Mouse (Mus musculus) thymus, postnatal 25 days (tissue): Measurements from ENCODE around the gene Atg101.
A peak's percentile ranks its signal among the peaks of the same experiment; 100 is the strongest.

Source experiments
- DNase-seq: peaks from one replicate; pipeline ENCODE4 v3.0.0; 2022

The Atg101 gene

DNA sequence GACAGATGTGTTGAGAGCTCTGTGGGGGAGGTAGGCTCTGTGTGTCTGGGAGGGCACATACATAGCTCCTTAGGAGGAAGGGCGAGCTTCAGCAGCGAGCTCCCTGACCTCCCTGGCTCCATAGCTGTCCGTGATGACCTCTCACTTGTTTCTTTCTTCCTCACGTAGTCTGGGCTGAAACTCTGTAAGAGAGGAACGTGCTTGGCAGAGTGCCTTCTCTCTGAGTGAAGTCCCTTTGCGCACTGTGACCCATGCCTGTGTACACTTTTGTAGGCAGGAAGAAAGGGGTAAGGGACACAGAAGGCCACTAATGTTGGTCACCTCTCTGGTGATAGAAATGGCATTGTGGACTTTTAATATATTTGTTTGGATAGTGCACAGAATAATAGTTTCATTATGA is 3.3 kb downstream of the Atg101 start:
- no peak for DNase-seq

DNA sequence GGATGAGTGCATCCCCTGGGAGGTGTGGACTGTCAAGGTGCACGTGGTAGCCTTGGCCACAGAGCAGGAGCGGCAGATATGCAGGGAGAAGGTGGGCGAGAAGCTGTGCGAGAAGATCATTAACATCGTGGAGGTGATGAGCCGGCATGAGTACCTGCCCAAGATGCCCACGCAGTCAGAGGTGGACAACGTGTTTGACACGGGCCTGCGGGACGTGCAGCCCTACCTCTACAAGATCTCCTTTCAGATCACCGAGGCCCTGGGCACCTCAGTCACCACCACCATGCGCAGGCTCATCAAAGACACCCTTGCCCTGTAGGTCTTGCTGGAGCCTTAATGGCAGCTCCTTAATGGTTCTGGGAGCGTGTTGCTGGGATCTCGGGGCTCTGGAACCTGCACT is 6.3 kb downstream of the Atg101 start:
- no peak for DNase-seq

DNA sequence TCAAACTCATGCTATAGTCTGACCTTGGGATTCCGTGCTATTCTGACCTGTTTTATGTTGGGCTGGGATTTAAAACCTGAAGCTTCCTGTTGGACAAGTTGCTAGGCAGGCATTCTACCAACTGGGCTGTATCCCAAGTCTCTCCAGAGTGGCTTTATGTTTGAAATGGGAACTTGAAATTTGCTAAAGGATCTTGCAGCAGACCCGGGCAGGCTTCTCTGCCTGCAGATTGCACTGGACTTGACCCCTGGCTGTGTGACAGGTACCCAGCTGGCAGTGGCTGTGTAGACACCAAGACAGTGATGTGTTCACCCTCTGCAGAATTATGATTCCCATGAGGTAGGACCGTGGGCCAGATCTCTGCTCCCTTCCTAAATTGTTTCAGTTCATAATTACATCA is 7.9 kb downstream of the Atg101 start:
- DNase-seq = no peak

DNA sequence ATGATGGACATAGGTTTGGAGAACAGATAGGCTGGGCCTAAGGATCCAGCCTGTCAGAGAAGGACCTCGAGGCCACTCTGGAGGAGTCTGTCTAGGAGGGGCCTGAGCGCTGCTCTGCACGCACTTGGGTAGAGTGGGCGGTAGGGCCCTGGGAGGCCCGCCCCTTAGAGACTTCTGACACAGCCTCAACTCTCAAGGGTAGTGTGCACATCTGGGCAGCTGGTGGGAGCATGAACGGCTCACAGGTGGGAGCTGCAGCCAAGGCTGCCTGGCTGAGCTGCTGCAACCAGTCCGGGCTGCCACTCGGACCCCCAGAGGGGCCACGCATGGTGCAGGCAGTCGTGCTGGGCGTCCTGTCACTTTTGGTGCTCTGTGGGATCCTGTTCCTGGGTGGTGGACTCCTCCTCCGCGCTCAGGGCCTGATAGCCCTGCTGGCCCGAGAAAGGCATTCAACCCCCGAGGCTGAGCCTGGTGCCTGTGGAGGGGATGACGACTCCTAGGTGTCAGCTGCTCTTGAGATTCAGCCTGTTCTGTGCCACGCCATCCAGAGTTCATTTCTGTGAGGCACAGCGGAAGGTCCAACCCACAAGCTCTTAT is 9.1 kb downstream of the Atg101 start, which contains the start of gene 6030408B16Rik:
TSS of gene 6030408B16Rik (plus strand) at position 188 of the 597 bp plus-strand sequence.
- DNase-seq = no peak

DNA sequence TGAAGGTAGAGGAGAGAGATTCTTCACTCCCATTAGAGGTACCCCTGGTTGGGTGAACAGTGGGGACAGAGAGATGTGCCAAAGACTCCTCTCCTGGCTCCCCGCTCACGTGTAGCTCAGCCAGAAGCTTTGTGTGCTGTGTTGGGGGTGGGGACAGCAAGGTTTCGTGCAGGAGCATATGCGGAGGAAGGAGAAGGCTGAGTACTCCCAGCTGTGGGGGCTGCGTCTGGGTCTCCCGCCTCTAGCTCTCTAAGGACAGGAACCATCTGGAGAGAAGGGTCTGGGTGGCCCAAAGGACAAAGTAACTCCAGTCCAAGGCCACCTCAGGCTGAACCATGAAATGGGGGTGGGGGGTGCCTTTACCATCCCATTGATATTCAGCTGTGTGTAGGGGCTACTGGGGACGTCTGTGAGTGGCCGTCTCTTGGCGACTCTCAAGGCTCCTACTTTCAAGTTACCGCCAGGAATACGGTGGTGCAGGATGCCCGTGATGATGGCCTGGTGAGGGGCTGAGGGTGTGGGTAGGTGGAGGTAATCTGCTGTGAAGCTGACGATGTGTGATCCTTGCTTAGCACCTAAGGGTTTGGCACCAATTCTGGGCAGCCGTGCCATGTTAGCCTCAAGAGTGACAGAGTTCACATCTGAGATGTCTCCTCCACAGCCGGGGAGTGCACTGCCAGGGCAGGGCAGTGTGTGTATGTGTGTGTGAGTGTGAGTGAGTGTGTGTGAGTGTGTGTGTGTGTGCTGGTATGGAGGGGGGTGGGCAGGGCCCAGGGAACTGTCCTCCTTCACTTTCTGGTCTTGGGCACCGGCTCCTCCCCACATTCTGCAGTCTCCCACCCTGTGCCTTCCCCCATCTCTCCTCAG is 10.2 kb downstream of the Atg101 start:
- DNase-seq = no peak

DNA sequence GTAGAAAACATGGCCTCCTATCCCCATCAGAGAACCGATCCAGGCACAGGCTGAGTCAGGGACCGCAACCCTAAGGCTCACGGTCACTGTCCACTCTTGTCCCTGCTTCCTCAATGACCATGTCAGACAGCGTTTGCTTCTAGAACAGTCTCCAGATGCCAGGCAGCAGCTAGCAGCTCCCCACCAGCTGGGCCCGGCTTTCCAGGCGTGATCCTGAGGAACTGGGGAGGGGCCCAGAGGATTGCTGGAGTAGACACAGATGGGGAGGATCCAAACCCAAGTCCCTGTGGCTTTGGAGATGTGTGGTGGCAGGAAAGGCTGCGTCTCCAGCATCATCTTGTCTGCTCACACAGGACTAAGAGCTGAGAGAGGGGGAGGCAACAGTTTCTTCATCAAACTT is 11.0 kb downstream of the Atg101 start:
- DNase-seq = no peak

DNA sequence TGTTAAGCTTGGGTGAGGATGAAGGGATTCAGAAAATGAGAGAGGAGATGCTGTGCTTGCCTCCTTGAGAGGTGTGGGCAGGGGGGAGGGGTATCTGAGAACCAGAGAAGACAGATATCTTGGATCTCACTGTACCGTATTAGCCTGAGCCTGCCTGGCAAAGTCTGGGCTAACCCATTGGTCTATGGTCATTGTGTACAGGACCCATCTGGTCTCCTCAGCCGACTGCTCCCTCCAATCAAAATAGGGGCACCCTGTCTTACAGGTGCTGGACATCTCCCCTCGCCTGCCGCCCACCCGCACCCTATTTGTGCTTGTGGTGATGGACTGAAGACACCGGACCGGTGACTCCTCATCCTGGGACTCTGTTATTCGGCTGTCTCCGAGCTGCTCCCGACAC is 11.5 kb downstream of the Atg101 start:
- no peak for DNase-seq

DNA sequence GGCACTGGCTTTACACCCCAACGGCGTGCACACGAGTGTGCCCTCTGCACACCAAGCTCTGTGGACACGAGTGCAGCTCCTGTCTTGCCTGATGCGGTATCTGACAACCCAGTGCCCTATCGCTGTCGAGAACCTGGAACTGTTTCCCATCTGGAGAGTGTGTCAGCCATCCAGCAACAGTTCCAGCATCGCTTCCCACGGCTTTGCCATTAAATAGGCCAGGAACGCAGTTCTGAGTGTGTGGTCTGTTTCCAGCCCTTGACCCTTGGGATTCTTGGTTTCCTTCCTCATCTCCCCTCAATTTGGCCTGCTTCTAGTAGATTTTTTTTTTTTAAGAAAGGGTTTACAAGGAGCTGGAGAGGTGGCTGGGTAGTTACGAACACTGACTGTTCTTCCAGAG is 12.0 kb downstream of the Atg101 start:
- DNase-seq = no peak

DNA sequence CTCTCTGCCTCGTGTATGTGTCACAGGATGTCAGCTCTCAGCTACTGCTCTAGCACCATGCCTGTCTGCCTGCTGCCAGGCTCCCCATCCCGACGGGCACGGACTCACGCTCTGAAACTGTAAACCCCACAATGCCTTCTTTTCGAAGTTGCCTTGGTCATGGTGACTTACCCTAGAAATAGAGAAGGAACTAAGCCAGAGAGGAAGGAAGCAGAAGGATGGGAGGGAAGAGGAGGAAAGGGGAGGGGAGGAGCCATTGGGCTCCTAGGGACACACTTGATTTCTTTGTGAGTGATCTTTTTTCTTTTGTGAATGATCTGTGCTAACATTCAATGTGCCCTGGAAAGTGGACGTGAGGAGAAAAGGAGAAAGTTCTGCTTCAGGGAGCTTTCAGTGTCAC is 13.9 kb downstream of the Atg101 start:
- DNase-seq = no peak

DNA sequence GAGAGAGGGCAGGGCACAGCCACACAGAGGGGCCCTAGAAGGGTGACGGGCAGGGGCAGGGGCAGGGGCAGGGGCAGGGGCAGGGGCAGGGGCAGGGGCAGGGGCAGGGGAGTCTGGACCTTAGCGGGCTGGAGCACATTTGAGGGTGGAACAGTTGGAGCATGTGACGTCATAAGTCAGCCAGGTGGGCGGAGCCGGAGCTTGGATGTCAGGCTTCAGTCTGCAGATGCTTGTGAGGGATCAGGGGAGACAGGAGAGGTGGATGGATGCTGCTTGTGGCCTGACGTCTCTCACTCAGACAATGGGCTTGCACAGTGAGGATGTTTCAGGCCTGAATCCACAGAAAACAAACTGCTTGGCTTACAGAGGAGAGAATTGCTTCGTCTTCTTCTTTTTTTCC is 14.5 kb downstream of the Atg101 start:
- no peak for DNase-seq

DNA sequence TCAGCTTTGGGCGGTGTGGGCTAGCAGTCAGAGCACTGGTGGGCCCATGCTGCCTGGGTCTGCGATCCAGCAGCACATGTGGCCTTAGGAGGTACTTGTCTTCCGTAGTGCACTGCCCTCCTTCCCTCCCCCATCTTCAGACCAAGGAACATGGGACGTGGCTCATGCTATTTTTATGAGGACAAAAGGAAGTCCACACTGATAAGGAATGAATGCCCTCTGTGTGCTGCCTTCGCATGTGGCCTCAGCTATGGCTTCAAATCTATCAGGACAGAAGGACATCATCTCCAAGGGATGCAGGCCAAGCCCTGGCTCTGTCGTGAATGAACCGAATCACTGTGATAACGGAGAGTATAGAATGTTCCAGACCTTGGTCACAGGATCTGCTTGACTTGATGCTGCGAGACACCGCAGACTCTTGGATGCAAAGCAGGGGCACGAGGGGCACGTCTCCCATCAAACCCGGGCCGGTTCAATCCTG is 15.4 kb downstream of the Atg101 start:
- no peak for DNase-seq

DNA sequence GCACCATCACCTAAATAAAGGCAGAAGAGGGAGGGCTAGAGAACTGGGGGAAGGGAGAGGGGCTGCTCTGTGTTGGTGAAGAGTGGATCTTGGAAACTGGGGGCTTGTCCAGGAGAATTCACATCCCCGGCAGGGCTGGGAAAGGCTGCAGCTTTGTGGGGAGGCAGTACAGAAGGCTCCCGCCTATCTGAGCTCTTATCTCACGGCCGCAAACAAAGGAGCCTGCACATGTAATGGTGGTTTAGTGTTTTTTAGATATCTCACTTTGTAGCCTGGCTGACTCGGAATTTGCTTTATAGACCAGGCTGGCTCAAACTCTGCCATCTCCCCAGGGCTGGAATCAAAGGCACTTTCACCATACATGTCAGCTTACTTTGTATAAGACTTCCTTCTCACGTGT is 16.1 kb downstream of the Atg101 start:
- DNase-seq = no peak

DNA sequence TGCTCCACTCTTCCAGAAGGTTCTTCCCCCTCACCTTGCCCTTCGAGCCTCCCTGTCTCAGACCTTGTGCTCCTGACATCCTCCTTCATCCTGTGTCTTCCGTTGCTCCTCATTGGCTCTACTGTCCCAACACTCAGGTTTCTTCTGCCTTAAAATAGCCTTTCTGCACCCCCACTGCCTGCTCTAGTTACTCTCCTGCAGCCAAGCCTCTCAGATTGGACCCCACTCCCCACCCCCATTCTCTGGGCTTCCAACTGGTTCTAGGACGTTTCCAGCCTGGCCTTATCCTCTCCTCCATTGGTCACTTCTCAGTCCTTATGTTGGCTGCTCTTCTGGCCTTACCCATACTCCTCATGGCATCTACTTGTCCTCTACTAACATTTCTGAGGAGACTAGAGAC is 18.1 kb downstream of the Atg101 start:
- no peak for DNase-seq

DNA sequence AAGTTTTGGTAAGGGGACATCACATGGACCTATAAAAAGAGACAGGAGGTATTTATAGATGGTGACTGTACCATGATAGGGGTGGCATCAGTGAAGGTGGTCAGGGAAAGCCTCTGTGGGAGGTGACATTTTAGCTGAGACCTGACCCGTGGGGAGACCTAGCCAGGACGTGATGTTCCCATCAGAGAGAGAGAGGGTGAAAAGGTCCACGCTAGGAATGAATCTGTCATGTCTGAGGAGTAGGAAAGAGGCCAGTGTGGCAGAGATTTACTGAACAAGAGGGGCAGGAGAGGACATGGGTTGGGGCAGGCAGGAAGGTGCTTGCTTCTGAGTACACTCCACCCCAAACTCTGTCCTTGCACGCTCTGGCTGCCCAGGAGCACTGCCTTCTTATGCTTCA is 19.8 kb downstream of the Atg101 start:
- DNase-seq = no peak

DNA sequence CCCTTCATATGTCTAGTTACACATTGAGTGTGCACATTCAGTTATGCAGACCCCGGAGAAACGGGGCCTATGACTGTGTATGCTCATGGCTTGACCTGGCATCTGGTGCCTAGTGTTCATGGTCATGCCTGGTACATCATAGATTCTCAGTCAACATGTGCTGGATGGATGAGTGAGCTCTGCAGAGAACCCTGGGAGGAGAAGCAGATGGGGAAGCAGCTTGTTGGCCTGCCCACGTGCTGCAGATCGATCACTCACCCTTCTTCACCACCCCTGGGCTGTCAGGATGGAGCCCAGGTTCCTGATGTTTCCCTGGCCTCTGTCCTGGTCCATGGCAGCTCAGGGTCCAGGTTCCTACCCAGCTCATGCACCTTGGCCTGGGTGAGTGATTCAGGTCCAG is 22.4 kb downstream of the Atg101 start:
- no peak for DNase-seq

DNA sequence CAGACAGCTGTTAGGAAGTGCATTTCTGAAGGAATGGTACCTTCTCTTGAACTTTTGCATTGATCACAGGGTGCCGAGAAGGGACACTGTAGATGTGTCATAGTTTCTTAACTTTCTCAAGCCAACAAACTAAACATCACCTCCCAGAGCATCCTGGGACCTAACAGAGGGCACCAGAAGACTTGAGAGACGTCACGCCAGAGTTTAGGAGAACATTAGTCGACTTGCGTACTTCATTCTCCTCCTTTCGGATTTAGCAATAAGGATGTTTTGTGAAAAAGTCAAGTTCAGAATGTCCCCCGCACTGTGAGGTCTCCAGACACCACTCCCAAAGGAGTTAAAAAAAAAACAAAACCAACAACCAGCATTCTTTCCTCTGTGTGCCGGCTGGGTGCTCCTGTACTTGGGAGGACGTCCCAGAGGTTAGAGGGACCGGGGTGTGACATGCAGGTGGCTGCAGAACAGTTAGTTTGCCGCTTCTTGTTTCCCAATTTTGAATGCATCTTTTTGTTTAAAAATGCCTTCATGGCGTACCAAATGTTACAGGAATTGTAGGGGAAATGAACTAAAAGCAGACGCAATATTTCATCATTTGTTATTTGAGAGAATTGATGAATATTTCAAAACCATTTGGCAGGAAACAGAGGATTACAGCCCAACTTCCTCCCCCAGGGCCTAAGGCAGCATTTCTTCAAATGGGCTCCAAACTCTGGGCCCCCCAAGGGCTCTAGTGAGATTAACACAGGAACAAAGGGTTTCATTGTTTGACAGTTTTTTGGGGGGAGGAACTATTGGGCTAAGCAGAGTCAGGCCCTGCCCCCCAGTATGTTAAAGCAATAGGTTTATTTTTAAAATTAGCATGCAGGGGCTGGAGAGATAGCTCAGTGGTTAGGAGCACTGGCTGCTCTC is 24.6 kb downstream of the Atg101 start:
- DNase-seq = no peak

DNA sequence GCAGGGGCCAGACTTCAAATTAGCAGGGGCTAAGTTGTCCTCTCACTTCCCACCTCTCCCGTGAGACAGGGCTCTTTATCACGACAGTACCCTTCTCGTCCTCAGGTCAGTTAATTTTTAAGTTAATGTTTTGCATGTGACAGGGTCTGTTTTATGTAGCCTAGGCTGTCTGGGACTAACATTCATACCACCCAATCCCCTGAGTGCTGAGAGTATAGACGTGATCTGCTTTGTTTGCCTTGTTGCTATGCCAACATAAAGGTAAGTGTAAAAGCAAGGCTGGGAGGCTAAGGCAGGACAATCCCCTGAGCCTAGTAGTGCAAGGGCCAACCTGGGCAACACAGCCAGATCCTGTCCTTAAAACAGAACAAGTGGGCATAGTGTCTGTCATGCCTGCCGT is 25.4 kb downstream of the Atg101 start:
- DNase-seq = no peak

DNA sequence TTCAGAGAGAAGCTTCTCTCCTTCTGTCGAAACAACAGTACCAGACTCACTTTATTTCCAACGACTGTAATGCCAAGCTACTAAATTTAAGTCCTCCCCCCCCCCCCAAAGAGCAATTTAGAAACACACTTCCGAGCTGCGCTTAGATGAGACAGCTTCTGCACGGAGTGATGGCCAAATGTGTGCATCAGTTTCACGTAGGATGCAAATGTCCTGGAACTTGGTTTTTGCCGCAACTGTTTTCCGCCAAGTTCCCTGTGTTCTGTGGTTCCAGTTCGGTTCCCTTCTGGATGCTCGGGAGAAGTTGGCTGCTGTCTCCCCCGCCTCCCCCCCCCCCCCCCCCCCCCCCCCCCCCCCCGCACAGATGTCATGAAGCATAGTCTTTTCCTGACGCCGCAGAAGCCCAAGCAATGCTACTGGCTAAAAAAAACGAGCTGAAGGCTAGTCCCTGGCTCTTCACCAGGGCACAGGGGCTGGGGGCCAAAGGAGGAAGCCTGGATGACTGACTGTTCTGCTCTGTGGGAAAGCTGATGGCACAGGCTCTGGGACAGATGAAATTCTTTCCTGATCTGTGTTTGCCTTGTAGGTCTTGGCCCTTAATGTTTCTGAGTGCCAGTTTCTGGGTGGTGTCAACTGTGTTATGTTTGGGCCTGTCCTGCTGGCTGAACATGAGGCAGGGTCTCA is 27.2 kb downstream of the Atg101 start:
- DNase-seq = no peak

DNA sequence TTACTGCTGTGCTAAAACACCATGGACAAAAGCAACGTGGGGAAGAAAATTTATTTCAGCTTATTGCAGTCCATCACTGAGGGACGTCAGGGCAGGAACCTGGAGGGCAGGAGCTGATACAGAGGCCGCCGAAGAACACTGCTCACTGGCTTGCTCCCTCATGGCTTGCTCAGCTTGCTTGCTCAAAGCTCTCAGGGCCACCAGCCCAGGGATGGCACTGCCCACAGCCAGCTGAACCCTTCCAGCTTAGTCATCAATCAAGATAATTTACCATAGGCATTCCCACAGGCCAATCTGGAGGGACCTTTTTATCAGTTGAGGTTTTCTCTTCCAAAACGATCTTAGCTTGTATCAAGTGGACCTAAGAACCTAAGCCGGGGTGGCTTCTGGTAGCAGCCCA is 27.9 kb downstream of the Atg101 start:
- no peak for DNase-seq

DNA sequence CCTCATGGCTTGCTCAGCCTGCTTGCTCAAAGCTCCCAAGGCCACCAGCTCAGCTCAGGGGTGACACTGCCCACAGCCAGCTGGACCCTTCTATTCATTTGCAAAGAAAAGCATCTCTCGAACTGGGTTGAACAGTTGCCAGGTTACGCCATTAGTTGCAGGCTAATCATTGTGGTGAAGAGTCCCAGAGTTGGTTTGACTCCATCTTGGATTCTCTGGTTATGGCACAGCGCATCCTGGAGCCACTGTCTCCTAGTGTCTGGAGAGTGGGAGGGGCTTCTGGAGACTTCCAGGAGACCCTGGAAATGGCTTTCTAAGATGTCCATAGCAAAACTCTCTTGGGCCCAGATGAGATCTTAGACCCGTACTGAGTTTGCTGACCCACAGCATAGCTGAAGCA is 31.3 kb downstream of the Atg101 start:
- no peak for DNase-seq

DNA sequence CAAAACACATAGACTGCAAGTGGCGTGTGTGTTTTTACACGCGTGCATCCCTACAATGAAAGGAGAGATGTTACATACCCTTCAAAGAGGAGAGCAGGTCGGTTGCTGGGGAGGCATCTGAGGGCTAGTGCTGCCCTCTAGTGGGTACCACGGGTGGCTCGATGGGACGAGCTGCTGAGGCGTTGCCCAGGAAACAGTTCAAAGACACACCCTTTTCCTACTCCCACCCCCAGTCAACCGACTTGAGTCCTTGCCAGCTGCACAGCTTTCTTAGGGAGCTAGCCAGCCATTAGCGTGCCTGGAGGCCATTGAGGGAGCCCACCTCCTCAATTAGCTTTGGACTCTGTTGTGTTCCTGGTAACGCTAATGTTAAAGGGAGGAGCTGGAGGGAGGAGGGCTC is 31.8 kb downstream of the Atg101 start:
- peak; percentile 91 for DNase-seq

DNA sequence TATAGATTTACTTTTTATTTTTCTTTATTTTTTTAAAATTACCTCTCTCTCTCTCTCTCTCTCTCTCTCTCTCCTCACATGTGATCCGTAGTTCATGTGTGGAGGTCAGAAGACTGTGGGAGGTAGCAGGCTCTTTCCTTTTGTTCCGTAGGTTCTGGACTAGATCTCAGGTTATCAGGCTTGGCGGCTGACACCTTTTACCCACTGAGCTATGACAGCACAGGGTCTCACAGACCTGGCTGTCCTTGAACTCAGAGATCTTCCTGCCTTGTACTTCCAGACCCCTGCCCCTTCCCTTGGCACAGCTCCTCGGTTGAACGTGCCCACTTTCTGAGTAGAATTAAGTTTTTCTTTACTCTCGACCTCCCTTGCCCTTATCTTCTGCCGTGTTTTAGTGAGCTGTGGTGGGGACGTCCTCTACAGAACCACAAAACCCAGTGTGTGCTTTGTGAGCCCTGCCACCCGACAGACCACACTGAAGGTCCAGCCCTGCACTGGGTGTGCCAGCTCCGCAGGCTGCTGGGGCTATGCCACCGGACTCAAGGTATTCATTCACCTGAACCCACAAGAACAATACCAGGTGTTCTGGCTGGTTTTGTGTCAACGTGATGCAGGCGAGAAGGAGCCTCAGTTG is 32.3 kb downstream of the Atg101 start:
- no peak for DNase-seq
